Mouse (Mus musculus) frontal cortex, postnatal 10 days (tissue): ENCODE measurements around the gene Sorcs3.
A peak's percentile ranks its signal among the peaks of the same experiment; 100 is the strongest.

Source experiments
- DNase-seq, 2 experiments: peaks; one replicate each; pipeline ENCODE4 v3.0.0; 2022; ENCODE audit warnings: low spot score in 2 of 2, mixed read lengths in 1 of 2

The Sorcs3 gene

GRCm38 (mm10) chr19:48205929-48206814 is at the start of gene Sorcs3:
Gene Sorcs3 (plus strand): TSS chr19:48206025.
- DNase-seq = peak in 1 of 2 experiments; percentile 30

GRCm38 (mm10) chr19:48165341-48165740 is 40.5 kb upstream of the Sorcs3 start:
- no peak for DNase-seq

DNA sequence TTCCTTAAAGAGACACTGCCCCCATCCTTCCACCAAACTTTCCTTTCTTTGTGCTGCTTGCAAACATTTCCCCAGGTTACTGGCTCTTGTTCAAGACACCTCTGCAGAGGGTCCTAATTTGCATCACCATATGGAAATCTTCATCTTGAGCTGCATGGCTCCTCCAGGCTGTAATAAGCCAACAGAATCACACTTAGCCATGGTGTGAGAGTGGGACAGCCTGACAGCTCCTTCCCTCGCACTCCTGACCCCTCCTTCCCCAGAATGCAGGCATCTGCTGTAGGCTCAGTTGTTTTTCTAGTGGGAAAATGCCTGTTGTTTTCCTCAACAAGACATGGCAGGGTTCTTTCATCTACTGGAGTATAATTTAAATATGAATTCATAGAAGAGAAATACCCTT is 38.7 kb upstream of the Sorcs3 start:
- DNase-seq = no peak

DNA sequence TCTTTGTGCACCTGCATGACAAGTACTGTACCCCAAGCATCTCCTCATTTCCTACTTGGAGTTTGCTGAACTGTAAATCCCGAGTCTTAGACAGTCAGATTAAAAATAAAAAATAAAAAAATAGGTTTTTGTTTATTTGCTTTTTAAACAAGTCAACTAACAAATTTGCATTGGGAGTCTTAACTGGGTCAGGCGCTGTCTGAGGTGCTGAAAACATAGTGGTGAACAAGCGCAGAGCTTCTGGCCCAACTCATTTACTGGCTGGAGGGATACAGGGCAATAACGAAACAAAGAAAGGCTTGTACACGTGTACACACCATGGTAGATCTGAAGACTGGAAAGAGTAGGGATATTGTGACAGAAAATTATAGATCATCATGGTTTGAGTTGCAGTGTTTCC is 37.5 kb upstream of the Sorcs3 start:
- no peak for DNase-seq

DNA sequence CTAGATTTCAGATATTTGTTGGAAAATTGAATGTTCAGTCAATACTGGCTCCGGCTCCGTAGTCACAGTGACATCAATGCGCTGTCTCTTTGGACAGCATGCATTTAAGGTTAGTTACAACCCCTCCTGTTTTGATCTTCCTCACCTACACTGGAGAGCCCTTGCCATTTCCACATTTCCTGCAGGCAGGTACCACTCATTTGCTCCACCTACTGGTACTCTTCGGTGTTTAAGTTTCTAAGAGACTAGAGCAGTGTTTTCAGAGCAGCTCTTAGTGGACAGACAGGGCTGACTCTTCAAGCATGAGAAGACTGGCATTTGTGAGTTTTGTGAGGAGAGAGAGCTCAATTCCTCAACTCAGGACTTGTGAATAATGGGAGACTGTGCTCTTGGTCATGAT is 31.1 kb upstream of the Sorcs3 start:
- DNase-seq = no peak

DNA sequence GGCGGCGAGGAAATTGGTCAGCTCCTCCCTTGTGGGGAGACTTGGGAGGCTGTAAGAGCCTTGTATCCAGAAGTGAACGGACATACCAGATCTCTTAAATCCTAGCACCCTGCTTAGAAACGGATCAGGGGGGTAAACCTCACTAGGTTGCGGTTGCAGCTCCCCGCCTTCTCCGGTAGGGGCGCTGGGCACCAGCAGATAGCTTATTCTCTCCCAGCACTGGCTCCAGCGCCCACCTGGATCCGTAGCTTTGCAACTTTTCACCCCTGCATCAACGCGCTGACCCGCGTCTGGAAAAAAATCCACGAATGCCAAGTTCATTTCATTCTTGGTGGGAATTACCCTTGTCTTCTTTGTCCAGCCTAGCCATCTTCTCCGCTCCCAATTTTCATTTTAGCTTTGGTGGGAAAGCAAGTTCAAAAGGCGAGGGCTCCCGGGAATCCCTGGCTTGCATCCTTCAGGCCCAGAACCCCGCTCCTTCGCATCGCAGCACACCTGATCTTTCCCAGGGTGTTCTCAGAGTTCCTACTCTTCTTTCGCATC is 1.8 kb upstream of the Sorcs3 start:
- peak; percentile 26 to 79 for DNase-seq

DNA sequence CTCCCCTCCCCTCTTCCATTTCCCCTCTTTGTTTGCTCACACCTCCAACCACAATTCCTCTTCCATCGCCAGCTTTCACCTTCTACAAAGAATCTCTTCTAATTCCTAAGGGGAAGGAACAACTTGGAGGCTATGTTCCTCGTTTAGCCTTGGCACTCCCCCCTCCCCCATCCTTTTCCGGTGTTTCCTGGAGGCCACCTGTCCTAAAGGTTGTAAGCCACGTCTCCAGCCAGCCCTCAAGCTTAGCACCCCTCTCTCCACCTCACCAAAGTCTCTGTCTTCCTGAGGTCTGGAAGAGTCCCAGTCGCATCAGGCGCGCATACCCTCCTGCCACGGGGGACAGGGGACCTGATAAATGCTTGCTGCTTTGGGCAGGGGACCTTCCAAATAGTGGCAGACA is 1.3 kb upstream of the Sorcs3 start:
- peak; percentile 12 to 20 for DNase-seq

GRCm38 (mm10) chr19:48204892-48205761 is 698 bp upstream of the Sorcs3 start:
- DNase-seq = peak; percentile 19 to 54

- DNase-seq = no peak
Measured at GRCm38 (mm10) chr19:48206861-48207730, 1.3 kb downstream of the Sorcs3 start.

- DNase-seq = peak in 1 of 2 experiments; percentile 26
Measured at GRCm38 (mm10) chr19:48207731-48208370, 2.0 kb downstream of the Sorcs3 start.

- DNase-seq = no peak
Measured at GRCm38 (mm10) chr19:48215379-48215778, 9.6 kb downstream of the Sorcs3 start.

DNA sequence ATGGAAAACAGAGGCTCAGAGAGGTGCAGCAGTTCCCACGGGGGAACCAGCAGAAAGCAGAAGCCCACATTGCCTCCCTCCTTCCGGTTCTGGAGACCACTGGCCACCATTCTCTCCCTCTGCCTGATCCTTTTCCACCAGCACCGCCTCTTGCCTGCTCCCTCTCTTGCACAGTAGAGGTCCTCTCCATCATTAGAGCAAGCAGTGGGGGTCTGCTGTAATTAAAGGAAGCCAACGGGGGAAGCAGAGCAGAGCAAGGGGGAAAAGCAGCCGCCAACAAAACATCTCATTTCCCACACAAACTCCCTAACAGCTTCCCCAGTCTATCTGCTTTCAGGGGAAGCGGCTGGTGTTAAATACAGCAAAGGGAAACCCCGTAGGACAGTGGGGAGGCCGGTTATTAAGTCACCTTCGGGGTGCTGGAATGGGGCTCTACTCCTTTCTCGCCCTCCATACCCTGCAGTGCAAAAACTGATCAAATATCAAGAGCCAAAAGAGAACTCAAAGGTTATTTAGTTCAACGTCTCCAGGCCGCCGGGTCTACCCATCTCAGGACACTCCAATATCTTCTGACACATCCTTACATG is 32.1 kb downstream of the Sorcs3 start:
- no peak for DNase-seq

DNA sequence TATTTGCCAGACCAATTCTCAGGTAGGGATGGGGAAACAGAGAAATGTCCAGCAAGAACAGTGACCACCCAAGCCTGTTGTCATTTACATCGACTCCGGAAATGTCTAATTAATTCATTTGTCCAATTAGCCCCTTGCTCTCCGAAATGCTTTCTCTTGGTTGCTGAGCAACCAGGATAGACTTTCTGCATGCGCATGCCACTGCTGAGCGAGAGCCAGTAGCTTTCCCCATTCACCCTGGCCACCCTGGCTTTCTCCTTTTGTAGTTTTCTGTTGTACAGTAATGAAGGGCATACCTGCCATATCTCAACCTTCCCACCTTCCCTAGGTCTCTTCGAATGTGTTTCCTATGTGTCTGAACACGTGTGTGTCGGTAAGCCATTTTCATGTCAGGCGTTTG is 32.6 kb downstream of the Sorcs3 start:
- no peak for DNase-seq

DNA sequence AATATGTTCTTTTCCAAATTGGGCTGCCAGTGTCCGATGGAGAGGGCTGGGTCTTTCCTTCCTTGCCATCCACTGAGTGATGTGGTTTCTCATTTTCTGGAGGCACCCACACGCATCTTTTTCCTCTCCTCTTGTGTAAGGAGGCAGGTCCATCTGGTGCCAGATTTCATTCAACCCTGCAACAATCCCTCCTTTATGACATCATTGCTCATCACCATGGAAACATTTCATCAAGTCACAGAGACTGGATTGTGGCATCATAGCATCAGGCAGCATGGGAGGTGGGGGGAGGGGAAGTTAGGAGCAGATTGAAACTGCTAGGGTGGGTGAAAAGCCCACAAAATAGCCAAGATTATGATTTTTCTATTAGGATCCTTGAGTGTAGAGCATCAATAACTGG is 35.1 kb downstream of the Sorcs3 start:
- peak in 1 of 2 experiments; percentile 14 for DNase-seq

DNA sequence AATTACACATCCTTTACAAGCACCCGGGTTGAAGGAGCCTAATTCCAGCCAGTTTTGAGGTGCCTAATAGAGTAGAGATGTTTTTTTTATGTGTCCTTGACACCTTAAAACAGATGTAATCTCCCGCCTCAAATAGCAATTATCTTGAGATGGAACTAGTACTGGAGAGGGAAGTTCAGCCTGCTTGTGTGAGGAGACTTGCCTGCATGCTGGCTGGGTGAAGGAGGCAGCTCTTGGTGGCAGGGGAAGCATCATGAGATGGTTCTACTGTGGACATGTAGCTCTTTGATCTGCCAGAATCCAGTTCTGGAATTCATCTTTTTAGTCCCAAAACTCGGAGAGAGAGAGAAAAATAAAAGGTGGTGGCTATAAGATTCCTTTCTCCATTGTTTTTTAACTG is 38.2 kb downstream of the Sorcs3 start:
- no peak for DNase-seq

DNA sequence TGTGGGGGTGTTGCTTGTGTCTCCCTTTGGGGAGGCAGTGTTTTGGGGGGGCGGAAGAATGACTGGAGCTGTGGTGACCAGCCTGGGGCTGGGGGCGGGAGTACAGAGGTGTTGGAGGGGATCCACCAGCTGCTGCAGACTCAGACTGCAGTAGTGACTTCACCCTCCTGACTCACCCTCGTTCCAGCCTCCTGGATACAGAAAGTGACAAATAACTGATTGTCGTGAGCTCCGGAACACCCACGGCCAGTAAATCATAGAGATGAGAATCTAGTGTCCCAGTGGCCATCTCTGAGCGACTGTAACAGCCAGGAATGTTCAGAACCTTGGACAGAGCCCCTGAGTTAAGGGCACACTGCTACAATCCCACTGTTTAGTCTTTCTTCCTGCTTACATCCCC is 53.4 kb downstream of the Sorcs3 start:
- DNase-seq = no peak

DNA sequence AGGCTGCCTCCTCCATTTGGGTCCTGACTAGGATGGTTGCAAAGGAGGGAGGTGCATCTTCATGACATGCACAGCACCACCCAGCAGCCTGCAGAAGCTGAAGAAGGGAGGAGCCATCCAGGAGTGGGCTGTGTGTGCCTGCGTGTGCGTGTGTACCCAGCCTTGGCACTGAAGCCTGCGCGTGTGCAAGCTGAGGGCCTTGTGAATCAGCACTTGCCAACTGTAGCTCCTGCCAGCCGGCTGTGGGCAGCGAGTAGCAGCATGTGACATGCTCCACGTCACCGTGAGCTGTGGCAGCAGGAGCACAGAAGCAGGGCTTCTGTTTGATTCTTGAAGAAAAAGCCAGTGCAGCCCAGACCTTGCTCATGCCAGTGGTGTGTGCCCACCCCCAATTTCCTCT is 54.8 kb downstream of the Sorcs3 start:
- DNase-seq = peak; percentile 52 to 69

- no peak for DNase-seq
Measured at GRCm38 (mm10) chr19:48263750-48264149, 57.9 kb downstream of the Sorcs3 start.

DNA sequence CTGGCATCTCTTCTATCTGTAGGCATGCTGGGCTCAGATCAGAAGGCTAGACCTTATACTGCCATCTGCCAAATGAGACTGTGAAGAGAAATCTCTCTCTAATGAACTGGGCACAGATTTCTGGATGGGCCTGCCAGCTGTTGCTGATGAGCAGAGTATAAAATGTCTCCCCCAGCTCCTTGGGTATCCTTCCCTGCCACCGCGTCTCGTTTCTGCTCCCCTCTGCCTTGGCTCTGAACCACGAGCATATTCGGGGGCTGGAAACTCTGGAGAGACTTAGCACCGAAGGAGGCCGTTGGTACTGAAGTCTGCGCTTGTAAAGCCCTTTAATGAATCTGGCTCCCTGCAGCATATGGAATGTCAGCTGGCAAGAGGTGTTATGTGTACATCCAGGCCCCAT is 74.4 kb downstream of the Sorcs3 start:
- DNase-seq = no peak

DNA sequence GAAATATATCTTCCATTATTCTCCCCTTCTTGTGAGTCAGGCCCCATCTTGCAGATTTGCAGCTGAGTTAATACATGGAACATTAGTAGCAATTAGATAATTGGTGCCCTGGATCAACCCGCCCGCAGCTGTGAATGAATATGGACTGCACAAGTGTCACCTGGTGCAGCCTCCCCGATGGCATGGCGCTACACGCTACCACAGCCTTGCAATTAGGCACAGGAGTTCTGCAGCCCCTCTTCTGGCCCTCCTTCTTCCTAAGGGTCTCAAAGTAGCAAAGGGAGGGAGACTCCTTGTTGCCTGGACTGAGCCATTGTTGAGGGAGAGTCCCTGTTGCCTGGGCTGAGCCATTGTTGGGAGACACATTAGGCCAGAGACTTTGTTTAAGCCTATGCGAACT is 76.4 kb downstream of the Sorcs3 start:
- no peak for DNase-seq

DNA sequence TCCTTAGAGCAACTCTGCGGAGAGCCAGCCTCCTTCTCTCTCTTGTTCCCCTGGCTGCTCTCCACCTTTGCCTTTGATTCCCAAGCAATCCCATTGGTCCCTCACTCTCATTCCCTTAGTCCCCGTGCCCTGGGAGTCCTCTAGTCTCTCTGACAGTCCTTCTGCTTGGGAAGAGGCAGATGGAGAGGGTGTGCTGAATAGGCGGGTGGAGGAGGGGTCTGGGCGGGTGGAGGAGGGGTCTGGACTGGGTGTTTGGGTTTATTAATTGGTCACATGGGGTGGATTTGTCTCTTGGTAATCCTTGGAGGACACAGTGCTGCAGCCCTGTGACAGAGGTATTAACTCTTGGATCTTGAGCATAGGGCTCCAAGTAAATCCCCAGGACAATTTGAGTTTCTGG is 77.4 kb downstream of the Sorcs3 start:
- no peak for DNase-seq
